Mouse (Mus musculus): ENCODE results near the gene Rgs14. TPM values are rescaled to one million over a fixed set of nuclear protein-coding genes. Genes with fewer than 3 reads are reported as not detected.

Rgs14 gene
- polyA plus RNA-seq, 1 experiment from 2014 or later, result 2.1 TPM

DNA sequence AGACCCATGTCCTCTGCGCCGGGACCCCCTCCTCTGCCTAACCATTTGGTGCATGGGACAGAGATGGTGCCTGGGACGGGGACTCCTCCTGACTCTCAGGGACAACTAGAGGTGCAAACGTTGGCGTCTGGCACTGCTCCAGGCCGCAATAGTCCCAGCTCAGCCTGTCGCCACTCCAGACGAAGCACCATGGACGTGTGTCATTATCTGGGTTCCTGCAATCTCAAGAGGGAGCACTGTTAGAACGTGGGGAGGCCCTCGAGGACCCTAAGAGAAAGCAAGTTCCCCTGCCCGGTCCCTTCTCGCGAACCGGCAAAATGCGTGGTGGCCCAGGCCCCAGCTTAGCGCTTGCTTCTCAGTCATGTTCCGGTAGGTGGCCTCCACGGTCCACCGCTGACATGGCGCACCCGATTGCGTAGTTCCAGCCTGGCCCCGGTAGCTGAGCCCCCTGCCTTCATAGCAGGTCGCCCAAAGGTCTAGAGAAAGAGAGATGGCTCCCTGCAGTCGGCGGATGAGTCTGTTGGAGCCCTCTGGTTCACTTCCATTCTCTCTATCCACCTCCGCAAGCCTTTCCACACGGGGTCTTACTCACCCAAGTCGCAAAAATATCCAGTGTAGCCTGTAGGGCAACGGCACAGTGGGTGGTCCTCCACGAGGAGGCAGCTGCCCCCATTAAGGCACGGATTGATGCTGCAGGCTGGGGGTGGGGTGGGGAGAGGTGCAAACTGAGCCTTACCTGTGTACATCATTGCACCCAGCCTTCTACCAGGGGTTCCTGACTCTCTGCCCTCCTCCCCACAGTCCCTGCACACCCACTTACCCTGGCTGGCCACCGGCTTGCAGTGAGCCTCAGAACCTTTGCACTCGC, 51.6 kb downstream of the Rgs14 start:
- peak overlapping the region; percentile 30 for H3K4me3 ChIP-seq (replicated peaks)
- peaks cover 44% of the 10 kb centered on the region for H3K27me3 ChIP-seq
- H3K27ac ChIP-seq (replicated peaks), result no peak overlapping the region
- H3K9me3 ChIP-seq (replicated peaks), result no peaks in the 10 kb centered on the region
- H3K9ac ChIP-seq, result no peak overlapping the region
- H3K4me1 ChIP-seq, result peaks cover 26% of the 10 kb centered on the region
- H3K36me3 ChIP-seq, result no peaks in the 10 kb centered on the region
- 12% methylated on average over 35 of the region's 35 CpGs for WGBS
- ATAC-seq (ENCODE audit: insufficient number of reproducible peaks, low FRiP score, low TSS enrichment, low read depth), result no peak; the same call in 1 of the 2 replicates
- peak overlapping the region; percentile 49 for H3K4me2 ChIP-seq (replicated peaks)

- Histone ChIP-seq H3K27me3 (peaks cover 10% of the 10 kb centered on the region), H3K4me3 (replicated peaks) (no peak within 1 kb of the TSS), H3K9ac (no peak within 1 kb of the TSS), H3K9me3 (replicated peaks) (no peaks in the 10 kb centered on the region), H3K4me1 (peaks cover 3% of the 10 kb centered on the region), H3K36me3 (no peaks in the 10 kb centered on the region), H3K27ac (replicated peaks) (no peak within 1 kb of the TSS), H3K4me2 (replicated peaks) (no peak within 1 kb of the TSS)
- ATAC-seq (ENCODE audit: insufficient number of reproducible peaks, low FRiP score, low TSS enrichment, low read depth), result no peak
- WGBS, result 91% methylated on average over 10 of the region's 10 CpGs
Observed at GRCm38 (mm10) chr13:55426613-55427012, 57.1 kb downstream of the Rgs14 start, which contains the start of gene F12. TSS of gene F12 (minus strand) at chr13:55426793.

GRCm38 (mm10) chr13:55429226-55429888, 59.8 kb downstream of the Rgs14 start:
- Histone ChIP-seq H3K36me3 (no peaks in the 10 kb centered on the region), H3K27ac (replicated peaks) (no peak overlapping the region), H3K27me3 (no peaks in the 10 kb centered on the region), H3K4me3 (replicated peaks) (no peak overlapping the region), H3K4me1 (no peaks in the 10 kb centered on the region), H3K4me2 (replicated peaks) (no peak overlapping the region), H3K9ac (no peak overlapping the region), H3K9me3 (replicated peaks) (no peaks in the 10 kb centered on the region)
- 58% methylated on average over 12 of the region's 12 CpGs for WGBS
- no peak for ATAC-seq (ENCODE audit: insufficient number of reproducible peaks, low FRiP score, low TSS enrichment, low read depth)

DNA sequence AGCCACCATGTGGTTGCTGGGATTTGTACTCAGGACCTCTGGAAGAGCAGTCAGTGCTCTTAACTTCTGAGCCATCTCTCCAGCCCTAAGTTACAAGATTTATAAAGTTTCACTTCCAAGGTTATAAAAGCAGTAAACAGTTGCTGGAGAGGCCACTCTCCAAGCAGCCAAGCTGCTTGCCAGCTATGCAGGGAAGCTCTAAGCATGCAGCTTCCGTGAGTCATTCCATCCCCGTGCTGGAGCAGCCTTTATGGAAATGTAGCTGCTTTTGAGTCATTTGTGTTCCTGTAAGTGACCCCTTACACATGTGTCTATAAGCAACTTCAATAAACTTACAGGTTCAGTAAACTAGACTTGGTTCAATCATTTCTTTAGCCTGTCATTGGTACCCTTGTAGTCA, 61.0 kb downstream of the Rgs14 start:
- no peak overlapping the region for H3K9ac ChIP-seq
- H3K36me3 ChIP-seq, result no peaks in the 10 kb centered on the region
- no peak overlapping the region for H3K4me2 ChIP-seq (replicated peaks)
- no peaks in the 10 kb centered on the region for H3K9me3 ChIP-seq (replicated peaks)
- H3K27ac ChIP-seq (replicated peaks), result no peak overlapping the region
- 78% methylated on average over 2 of the region's 2 CpGs for WGBS
- no peak overlapping the region for H3K4me3 ChIP-seq (replicated peaks)
- H3K4me1 ChIP-seq, result no peaks in the 10 kb centered on the region
- H3K27me3 ChIP-seq, result no peaks in the 10 kb centered on the region
- ATAC-seq (ENCODE audit: insufficient number of reproducible peaks, low FRiP score, low TSS enrichment, low read depth), result no peak

DNA sequence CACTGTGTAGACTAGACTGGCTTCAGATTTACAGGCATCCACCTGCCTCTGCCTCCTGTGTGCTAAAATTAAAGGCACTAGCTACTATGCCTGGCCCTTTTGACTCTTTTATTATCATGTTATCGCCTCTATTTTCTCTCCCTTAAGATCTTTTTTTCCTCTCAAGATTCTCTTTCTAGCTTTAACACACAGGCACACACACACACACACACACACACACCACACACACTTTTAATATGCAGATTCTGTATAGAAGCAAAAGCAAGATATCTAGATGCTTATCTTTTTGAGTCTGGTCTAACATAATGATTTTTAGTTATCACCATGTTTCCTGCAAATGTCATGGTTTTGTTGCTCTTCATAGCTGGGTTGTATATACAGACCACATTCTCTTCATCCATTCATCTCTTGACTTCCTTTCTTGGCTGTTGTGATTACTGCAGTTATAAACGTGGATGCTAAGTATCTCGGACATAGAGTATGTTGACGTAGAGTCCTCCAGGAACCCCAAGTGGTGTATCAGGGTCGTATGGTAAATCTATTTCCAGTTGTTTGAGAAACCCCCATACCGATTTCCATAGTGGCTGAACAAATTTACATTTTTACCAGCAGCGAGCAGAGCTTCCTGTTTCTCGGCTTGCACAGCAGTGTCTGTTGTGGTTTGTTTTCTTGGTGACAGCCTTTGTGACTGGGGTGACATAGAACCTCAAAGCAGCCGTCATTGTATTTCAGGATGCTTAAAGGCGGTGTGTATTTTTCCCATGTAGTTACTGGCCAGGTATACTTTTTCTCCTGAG, 62.6 kb downstream of the Rgs14 start:
- Histone ChIP-seq H3K9me3 (replicated peaks) (no peaks in the 10 kb centered on the region), H3K27me3 (no peaks in the 10 kb centered on the region), H3K4me2 (replicated peaks) (no peak overlapping the region), H3K4me3 (replicated peaks) (no peak overlapping the region), H3K36me3 (no peaks in the 10 kb centered on the region), H3K27ac (replicated peaks) (no peak overlapping the region), H3K9ac (no peak overlapping the region), H3K4me1 (no peaks in the 10 kb centered on the region)
- WGBS, result 66% methylated on average over 10 of the region's 10 CpGs
- no peak for ATAC-seq (ENCODE audit: insufficient number of reproducible peaks, low FRiP score, low TSS enrichment, low read depth)

Other genes starting within 250 kb of the Rgs14 start
- not detected in 2 replicates for gene Gm17617, start 236.2 kb upstream of the Rgs14 start, polyA plus RNA-seq (2015; fragmentation: Nextera tagmentation; extraction: Ambion mirVana)
- gene Fgfr4, start 217.1 kb upstream of the Rgs14 start, polyA plus RNA-seq (2015; fragmentation: Nextera tagmentation; extraction: Ambion mirVana), result 12.7 and 14.6 TPM in 2 replicates
- gene Nsd1, start 159.9 kb upstream of the Rgs14 start, polyA plus RNA-seq (2015; fragmentation: Nextera tagmentation; extraction: Ambion mirVana), result 54.0 and 56.0 TPM in 2 replicates
- 415 and 433 TPM in 2 replicates for gene Prelid1, start 49.2 kb upstream of the Rgs14 start, polyA plus RNA-seq (2015; fragmentation: Nextera tagmentation; extraction: Ambion mirVana)
- 135 and 137 TPM in 2 replicates for gene Rab24, start 47.8 kb upstream of the Rgs14 start, polyA plus RNA-seq (2015; fragmentation: Nextera tagmentation; extraction: Ambion mirVana)
- 40.9 and 44.0 TPM in 2 replicates for gene Mxd3, start 39.9 kb upstream of the Rgs14 start, polyA plus RNA-seq (2015; fragmentation: Nextera tagmentation; extraction: Ambion mirVana)
- gene Lman2, start 6.9 kb upstream of the Rgs14 start, polyA plus RNA-seq (2015; fragmentation: Nextera tagmentation; extraction: Ambion mirVana), result 100.0 and 110 TPM in 2 replicates
- gene Slc34a1, start 28.5 kb downstream of the Rgs14 start, polyA plus RNA-seq (2015; fragmentation: Nextera tagmentation; extraction: Ambion mirVana), result 0.11 TPM in 1 of 2 replicates, not detected in the other
- gene Pfn3, start 45.5 kb downstream of the Rgs14 start, polyA plus RNA-seq (2015; fragmentation: Nextera tagmentation; extraction: Ambion mirVana), result not detected in 2 replicates
- 0.16 TPM in 1 of 2 replicates, not detected in the other for gene F12, start 57.1 kb downstream of the Rgs14 start, polyA plus RNA-seq (2015; fragmentation: Nextera tagmentation; extraction: Ambion mirVana)
- gene Grk6, start 75.3 kb downstream of the Rgs14 start, polyA plus RNA-seq (2015; fragmentation: Nextera tagmentation; extraction: Ambion mirVana), result 43.8 and 45.1 TPM in 2 replicates
- gene Prr7, start 94.5 kb downstream of the Rgs14 start, polyA plus RNA-seq (2015; fragmentation: Nextera tagmentation; extraction: Ambion mirVana), result 1.5 TPM in 2 replicates
- 190 and 193 TPM in 2 replicates for gene Dbn1, start 118.4 kb downstream of the Rgs14 start, polyA plus RNA-seq (2015; fragmentation: Nextera tagmentation; extraction: Ambion mirVana)
- gene Pdlim7, start 143.9 kb downstream of the Rgs14 start, polyA plus RNA-seq (2015; fragmentation: Nextera tagmentation; extraction: Ambion mirVana), result 165 and 180 TPM in 2 replicates
- 5.5 and 6.3 TPM in 2 replicates for gene Dok3, start 159.6 kb downstream of the Rgs14 start, polyA plus RNA-seq (2015; fragmentation: Nextera tagmentation; extraction: Ambion mirVana)
- 61.4 and 66.2 TPM in 2 replicates for gene Ddx41, start 166.9 kb downstream of the Rgs14 start, polyA plus RNA-seq (2015; fragmentation: Nextera tagmentation; extraction: Ambion mirVana)
- gene Fam193b, start 201.4 kb downstream of the Rgs14 start, polyA plus RNA-seq (2015; fragmentation: Nextera tagmentation; extraction: Ambion mirVana), result 43.4 and 46.0 TPM in 2 replicates
- gene Tmed9, start 204.0 kb downstream of the Rgs14 start, polyA plus RNA-seq (2015; fragmentation: Nextera tagmentation; extraction: Ambion mirVana), result 163 and 178 TPM in 2 replicates
- gene B4galt7, start 230.2 kb downstream of the Rgs14 start, polyA plus RNA-seq (2015; fragmentation: Nextera tagmentation; extraction: Ambion mirVana), result 30.3 and 32.3 TPM in 2 replicates